Comparison of ENCODE assay signal across 26 mouse cellular contexts in the genomic region with DNA sequence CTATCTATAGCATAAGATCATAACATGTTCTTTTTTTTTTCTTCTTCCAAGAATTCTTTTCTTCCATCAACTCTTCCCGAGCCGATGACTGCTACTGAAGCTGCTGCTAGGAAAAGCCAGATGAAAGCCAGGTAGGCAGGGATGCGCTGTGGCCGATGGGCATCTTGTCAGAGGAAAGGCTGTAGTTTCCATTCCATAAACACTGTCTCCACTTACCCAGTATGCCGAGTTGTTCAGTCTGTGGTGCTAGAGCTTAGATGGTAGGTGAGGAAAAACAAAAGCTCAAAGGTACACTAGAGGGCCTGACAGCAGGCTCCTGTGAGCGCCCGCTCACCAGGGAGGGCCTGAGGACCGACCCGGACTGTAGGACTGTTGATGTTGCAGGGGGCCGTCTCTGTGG. TPM values are rescaled to one million over a fixed set of nuclear protein-coding genes. Genes with fewer than 3 reads are reported as not detected.
DNase-seq lines count a peak whose midpoint lies in the region; ATAC-seq lines count a peak whose summit lies in the region.
"Had no signal": no experiment of that assay in that cellular context is flagged by ENCODE, and none has a peak within 500 bp of the region (broad histone marks: within the 10 kb centered on the region; RNA-seq: fewer than 3 reads in every experiment).

No protein-coding gene starts in this region.

- H3K27me3 ChIP-seq in liver, embryonic 12.5 days (replicated peaks) = no peaks in the 10 kb centered on the region
- no peaks in the 10 kb centered on the region for H3K27me3 ChIP-seq in midbrain, embryonic 11.5 days (ENCODE audit: control insufficient read depth, insufficient read depth, low read length)
- H3K27me3 ChIP-seq in midbrain, embryonic 16.5 days (ENCODE audit: control insufficient read depth, insufficient read depth, low read depth, low read length) = no peaks in the 10 kb centered on the region
- H3K27me3 ChIP-seq: CH12.LX; embryonic facial prominence, embryonic 12.5 days; embryonic facial prominence, embryonic 15.5 days; heart, embryonic 12.5 days; heart, embryonic 15.5 days; intestine, embryonic 15.5 days had no signal

- H3K27ac ChIP-seq in liver, embryonic 12.5 days = 0 out of 2 replicates have a peak overlapping the region, but pooled peaks have one; percentile 1
- no peak overlapping the region for H3K27ac ChIP-seq in midbrain, embryonic 11.5 days (ENCODE audit: low read depth, low read length)
- no peak overlapping the region for H3K27ac ChIP-seq in midbrain, embryonic 16.5 days (ENCODE audit: low read length)
- H3K27ac ChIP-seq: embryonic facial prominence, embryonic 12.5 days; embryonic facial prominence, embryonic 15.5 days; heart, embryonic 15.5 days; hindbrain, embryonic 10.5 days; hindbrain, embryonic 14.5 days; intestine, embryonic 15.5 days had no signal

- peaks cover 8% of the 10 kb centered on the region; the same call in 1 of the 2 replicates for H3K4me1 ChIP-seq in liver, embryonic 12.5 days
- no peaks in the 10 kb centered on the region for H3K4me1 ChIP-seq in midbrain, embryonic 11.5 days (ENCODE audit: control insufficient read depth, insufficient read depth, low read length)
- H3K4me1 ChIP-seq in midbrain, embryonic 16.5 days (ENCODE audit: control insufficient read depth, insufficient read depth, low read length) = no peaks in the 10 kb centered on the region
- H3K4me1 ChIP-seq: embryonic facial prominence, embryonic 12.5 days; embryonic facial prominence, embryonic 15.5 days; heart, embryonic 12.5 days; heart, embryonic 15.5 days; hindbrain, embryonic 10.5 days; intestine, embryonic 15.5 days had no signal

- no peak overlapping the region for H3K4me3 ChIP-seq in liver, embryonic 12.5 days
- no peak overlapping the region for H3K4me3 ChIP-seq in midbrain, embryonic 11.5 days (ENCODE audit: low read depth, low read length)
- no peak overlapping the region for H3K4me3 ChIP-seq in midbrain, embryonic 16.5 days (ENCODE audit: low read depth, low read length)
- H3K4me3 ChIP-seq: embryonic facial prominence, embryonic 12.5 days; embryonic facial prominence, embryonic 15.5 days; heart, embryonic 12.5 days; heart, embryonic 15.5 days; hindbrain, embryonic 10.5 days; intestine, embryonic 15.5 days had no signal

- H3K36me3 ChIP-seq in liver, embryonic 12.5 days = peaks cover 98% of the 10 kb centered on the region
- no peaks in the 10 kb centered on the region for H3K36me3 ChIP-seq in midbrain, embryonic 11.5 days (ENCODE audit: control insufficient read depth, insufficient read depth, low read length)
- H3K36me3 ChIP-seq in midbrain, embryonic 16.5 days (ENCODE audit: control insufficient read depth, insufficient read depth, low read length) = peaks cover 9% of the 10 kb centered on the region; the same call in 1 of the 2 replicates

- peak; percentile 55 for DNase-seq in heart, adult 11 months
- DNase-seq in heart, adult 18-20 months = no peak
- no peak for DNase-seq in liver
- peak; percentile 73 for DNase-seq in midbrain, embryonic 11.5 days (ENCODE audit: low spot score, missing footprints)
- no peak for DNase-seq in layer of hippocampus, postnatal 10 days (ENCODE audit: low spot score in 2 of 2)
- DNase-seq: adrenal gland, adult 2 months; adrenal gland, postnatal 14 days; B cell, adult 2 months; cerebellum, adult 11 months; cerebellum, adult 2 months; cerebellum, adult 9-11 months; cerebellum, postnatal 25 days; gastrocnemius, postnatal 10 days; gastrocnemius, postnatal 36 days; heart, postnatal 10 days; heart, postnatal 36 days had no signal

- H3K9me3 ChIP-seq in liver, embryonic 12.5 days (replicated peaks) = no peaks in the 10 kb centered on the region
- no peaks in the 10 kb centered on the region for H3K9me3 ChIP-seq in midbrain, embryonic 11.5 days (ENCODE audit: control insufficient read depth, low read length)
- no peaks in the 10 kb centered on the region for H3K9me3 ChIP-seq in midbrain, embryonic 16.5 days (replicated peaks; ENCODE audit: control insufficient read depth, low read length, poor library complexity, severe bottlenecking)
- H3K9me3 ChIP-seq: embryonic facial prominence, embryonic 12.5 days; embryonic facial prominence, embryonic 15.5 days; heart, embryonic 12.5 days; heart, embryonic 15.5 days; hindbrain, embryonic 10.5 days; intestine, embryonic 15.5 days had no signal

- no peak overlapping the region for H3K4me2 ChIP-seq in liver, embryonic 12.5 days
- H3K4me2 ChIP-seq in midbrain, embryonic 11.5 days = no peak overlapping the region
- no peak overlapping the region for H3K4me2 ChIP-seq in midbrain, embryonic 16.5 days (ENCODE audit: low read length)
- H3K4me2 ChIP-seq: embryonic facial prominence, embryonic 12.5 days; embryonic facial prominence, embryonic 15.5 days; heart, embryonic 12.5 days; heart, embryonic 15.5 days; hindbrain, embryonic 14.5 days; intestine, embryonic 15.5 days had no signal

- no peak overlapping the region for H3K9ac ChIP-seq in liver, embryonic 12.5 days
- no peak overlapping the region for H3K9ac ChIP-seq in midbrain, embryonic 11.5 days (ENCODE audit: low read length)
- H3K9ac ChIP-seq in midbrain, embryonic 16.5 days (ENCODE audit: low read depth, low read length) = no peak overlapping the region
- H3K9ac ChIP-seq: embryonic facial prominence, embryonic 12.5 days; embryonic facial prominence, embryonic 15.5 days; heart, embryonic 12.5 days; heart, embryonic 15.5 days; hindbrain, embryonic 14.5 days; intestine, embryonic 15.5 days had no signal

- 82% methylated on average over 10 of the region's 10 CpGs for WGBS in liver, embryonic 12.5 days (ENCODE audit: insufficient replicate concordance)
- WGBS in midbrain, embryonic 11.5 days = 87% methylated on average over 10 of the region's 10 CpGs
- 84% methylated on average over 10 of the region's 10 CpGs for WGBS in midbrain, embryonic 16.5 days

- ATAC-seq in liver, embryonic 12.5 days = no peak
- no peak for ATAC-seq in midbrain, embryonic 11.5 days (ENCODE audit: low FRiP score)
- no peak for ATAC-seq in midbrain, embryonic 16.5 days
- ATAC-seq: intestine, embryonic 15.5 days had no signal

RNA-seq across cellular contexts. Expression of gene Paqr3, which starts 56.6 kb away (rescaled TPM):
- total RNA-seq in heart, adult 18-20 months (2021) = 1 to 10 TPM; 3.0 to 3.5 TPM
- polyA plus RNA-seq in liver, embryonic 12.5 days (2016; fragmentation: Nextera tagmentation; extraction: Ambion mirVana) = 1.3 and 1.8 TPM in 2 replicates
- polyA plus RNA-seq in midbrain, embryonic 11.5 days (2014; fragmentation: Nextera tagmentation; extraction: Ambion mirVana) = 10.3 and 13.3 TPM in 2 replicates
- 17.6 and 21.4 TPM in 2 replicates for polyA plus RNA-seq in midbrain, embryonic 16.5 days (2015; fragmentation: Nextera tagmentation; extraction: Ambion mirVana)
- total RNA-seq in layer of hippocampus, postnatal 10 days (2021) = 10 to 100 TPM; 29.3 to 33.6 TPM

RNA-seq across cellular contexts. Expression of gene Bmp2k, which starts 57.3 kb away (rescaled TPM):
- 1 to 10 TPM; 6.7 to 7.0 TPM for total RNA-seq in heart, adult 18-20 months (2021)
- 57.2 and 59.8 TPM in 2 replicates for polyA plus RNA-seq in liver, embryonic 12.5 days (2016; fragmentation: Nextera tagmentation; extraction: Ambion mirVana)
- 10.3 and 10.5 TPM in 2 replicates for polyA plus RNA-seq in midbrain, embryonic 11.5 days (2014; fragmentation: Nextera tagmentation; extraction: Ambion mirVana)
- polyA plus RNA-seq in midbrain, embryonic 16.5 days (2015; fragmentation: Nextera tagmentation; extraction: Ambion mirVana) = 8.3 and 9.5 TPM in 2 replicates
- 10 to 100 TPM; 14.6 to 15.2 TPM for total RNA-seq in layer of hippocampus, postnatal 10 days (2021)

Comparison
In these comparisons a context has a peak if more than half of its experiments do, and no peak if none do; other contexts are left out.
1. DNase-seq: peak in heart, adult 11 months (single experiment) and midbrain, embryonic 11.5 days (single experiment); none in heart, adult 18-20 months (0 of 2), liver (single experiment) and layer of hippocampus, postnatal 10 days (0 of 2).